Mouse (Mus musculus): ENCODE data around the gene Thada.

DNA sequence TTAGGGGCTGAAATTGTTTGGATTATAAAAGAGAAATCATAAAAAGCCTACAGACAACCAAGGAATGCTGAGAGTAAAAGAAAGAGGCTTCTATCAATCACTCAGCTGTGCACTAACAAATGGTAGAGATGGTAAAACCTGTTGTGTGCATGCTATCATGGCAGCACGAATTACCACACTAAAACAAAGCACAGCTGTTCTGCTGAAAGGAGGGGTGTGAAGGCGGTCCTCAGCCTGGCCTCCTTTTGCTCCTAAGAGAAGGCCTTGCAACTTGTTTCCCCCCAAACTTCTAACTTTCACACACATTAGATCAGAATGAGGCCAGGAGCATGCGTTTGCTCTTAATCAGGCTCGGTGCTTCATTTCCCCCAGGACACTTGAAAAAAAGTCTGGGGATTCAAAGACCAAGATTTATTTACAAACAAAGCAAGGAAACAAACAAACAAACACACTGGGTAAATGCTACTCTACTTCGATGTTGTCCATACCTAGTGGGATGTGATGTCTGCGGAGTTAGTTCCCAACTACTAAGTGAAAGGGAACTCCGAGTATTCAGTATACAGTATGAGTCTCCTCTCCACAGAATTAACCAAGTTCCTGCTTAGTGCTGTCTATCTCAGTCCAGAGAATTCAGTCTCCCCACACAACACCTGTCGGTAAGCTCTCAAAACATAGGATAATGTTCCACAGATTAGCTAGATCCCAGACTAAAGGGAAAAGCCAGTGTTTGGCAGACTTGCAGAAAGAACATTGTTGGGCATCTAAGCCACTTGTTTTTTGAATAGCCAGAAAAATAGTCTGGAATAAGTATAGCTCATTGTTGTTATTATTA lies 109.7 kb downstream of the Thada start:
- TF ChIP-seq EP300 (IDR thresholded peaks at IDR 0.05) (no peak), CTCF (IDR thresholded peaks at IDR 0.05) (no peak)
